Mouse (Mus musculus): ENCODE results near the gene Asic2. TPM values are rescaled to one million over a fixed set of nuclear protein-coding genes. Genes with fewer than 3 reads are reported as not detected.
A peak's percentile ranks its signal among the peaks of the same experiment; 100 is the strongest.

Gene Asic2
- polyA plus RNA-seq, 1 experiment = 0.08 TPM

DNA sequence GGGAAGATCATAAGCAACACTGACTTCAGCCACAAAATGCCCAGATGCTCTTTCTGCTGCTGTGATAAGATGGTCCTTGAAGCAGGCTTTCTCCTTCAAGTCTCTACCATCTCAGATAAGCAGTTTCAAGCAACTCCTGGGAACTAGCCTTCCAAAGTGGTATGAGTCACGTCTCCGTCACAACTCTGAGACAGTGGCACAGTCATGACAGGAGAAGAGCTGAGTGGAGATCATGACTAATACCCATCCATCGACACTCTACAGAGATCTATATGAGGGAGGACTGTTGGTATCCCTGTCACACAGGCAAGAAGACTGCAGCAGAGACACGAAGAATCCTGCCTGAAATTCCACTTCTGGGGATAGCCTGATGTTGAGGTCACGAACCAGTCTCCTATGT lies 1049.9 kb downstream of the Asic2 start:
- DNase-seq = no peak
- TF ChIP-seq CTCF (IDR thresholded peaks at IDR 0.05; ENCODE audit: borderline replicate concordance, control insufficient read depth, extremely low read depth, insufficient read depth, low read length, poor library complexity) = no peak
- TF ChIP-seq POLR2A (IDR thresholded peaks at IDR 0.05; ENCODE audit: control insufficient read depth, extremely low read depth, insufficient read depth, low read length, poor library complexity) = no peak
- WGBS = 90% methylated on average over 5 of the region's 5 CpGs
- no peak overlapping the region for H3K27ac ChIP-seq (ENCODE audit: control insufficient read depth, insufficient read depth, low read length)
- no peaks in the 10 kb centered on the region for H3K27me3 ChIP-seq (ENCODE audit: control insufficient read depth, insufficient read depth, low read length)
- H3K4me1 ChIP-seq (replicated peaks; ENCODE audit: control insufficient read depth, insufficient read depth, low read length) = no peaks in the 10 kb centered on the region
- H3K4me3 ChIP-seq (ENCODE audit: control insufficient read depth, insufficient read depth, low read length) = no peak overlapping the region
- no peaks in the 10 kb centered on the region for H3K36me3 ChIP-seq (ENCODE audit: control insufficient read depth, insufficient read depth, low read length)

- no peak for DNase-seq
- TF ChIP-seq CTCF (IDR thresholded peaks at IDR 0.05; ENCODE audit: borderline replicate concordance, control insufficient read depth, extremely low read depth, insufficient read depth, low read length, poor library complexity) (no peak), POLR2A (IDR thresholded peaks at IDR 0.05; ENCODE audit: control insufficient read depth, extremely low read depth, insufficient read depth, low read length, poor library complexity) (no peak)
- Histone ChIP-seq H3K4me3 (ENCODE audit: control insufficient read depth, insufficient read depth, low read length) (no peak overlapping the region), H3K4me1 (replicated peaks; ENCODE audit: control insufficient read depth, insufficient read depth, low read length) (no peaks in the 10 kb centered on the region), H3K27me3 (ENCODE audit: control insufficient read depth, insufficient read depth, low read length) (no peaks in the 10 kb centered on the region), H3K27ac (ENCODE audit: control insufficient read depth, insufficient read depth, low read length) (no peak overlapping the region), H3K36me3 (ENCODE audit: control insufficient read depth, insufficient read depth, low read length) (no peaks in the 10 kb centered on the region)
These were observed 1050.6 kb downstream of the Asic2 start for GRCm38 (mm10) chr11:80917688-80918087.

- no peak overlapping the region for H3K27ac ChIP-seq (ENCODE audit: control insufficient read depth, insufficient read depth, low read length)
- no peaks in the 10 kb centered on the region for H3K4me1 ChIP-seq (replicated peaks; ENCODE audit: control insufficient read depth, insufficient read depth, low read length)
- no peak overlapping the region for H3K4me3 ChIP-seq (ENCODE audit: control insufficient read depth, insufficient read depth, low read length)
- TF ChIP-seq POLR2A (IDR thresholded peaks at IDR 0.05; ENCODE audit: control insufficient read depth, extremely low read depth, insufficient read depth, low read length, poor library complexity) (no peak), CTCF (IDR thresholded peaks at IDR 0.05; ENCODE audit: borderline replicate concordance, control insufficient read depth, extremely low read depth, insufficient read depth, low read length, poor library complexity) (no peak)
- H3K27me3 ChIP-seq (ENCODE audit: control insufficient read depth, insufficient read depth, low read length) = no peaks in the 10 kb centered on the region
- DNase-seq = no peak
- no peaks in the 10 kb centered on the region for H3K36me3 ChIP-seq (ENCODE audit: control insufficient read depth, insufficient read depth, low read length)
- 46% methylated on average over 4 of the region's 4 CpGs for WGBS
These were observed 1054.7 kb downstream of the Asic2 start for GRCm38 (mm10) chr11:80913408-80914024.

- H3K36me3 ChIP-seq (ENCODE audit: control insufficient read depth, insufficient read depth, low read length) = no peaks in the 10 kb centered on the region
- H3K27me3 ChIP-seq (ENCODE audit: control insufficient read depth, insufficient read depth, low read length) = no peaks in the 10 kb centered on the region
- H3K4me1 ChIP-seq (replicated peaks; ENCODE audit: control insufficient read depth, insufficient read depth, low read length) = no peaks in the 10 kb centered on the region
- no peak for TF ChIP-seq CTCF (IDR thresholded peaks at IDR 0.05; ENCODE audit: borderline replicate concordance, control insufficient read depth, extremely low read depth, insufficient read depth, low read length, poor library complexity)
- no peak for TF ChIP-seq POLR2A (IDR thresholded peaks at IDR 0.05; ENCODE audit: control insufficient read depth, extremely low read depth, insufficient read depth, low read length, poor library complexity)
- no peak overlapping the region for H3K27ac ChIP-seq (ENCODE audit: control insufficient read depth, insufficient read depth, low read length)
- H3K4me3 ChIP-seq (ENCODE audit: control insufficient read depth, insufficient read depth, low read length) = no peak overlapping the region
- 85% methylated on average over 5 of the region's 5 CpGs for WGBS
- DNase-seq = no peak
These were observed 1055.5 kb downstream of the Asic2 start for GRCm38 (mm10) chr11:80912721-80913120.

GRCm38 (mm10) chr11:80907820-80908219 lies 1060.4 kb downstream of the Asic2 start:
- Histone ChIP-seq H3K4me1 (replicated peaks; ENCODE audit: control insufficient read depth, insufficient read depth, low read length) (no peaks in the 10 kb centered on the region), H3K36me3 (ENCODE audit: control insufficient read depth, insufficient read depth, low read length) (no peaks in the 10 kb centered on the region), H3K27me3 (ENCODE audit: control insufficient read depth, insufficient read depth, low read length) (no peaks in the 10 kb centered on the region), H3K4me3 (ENCODE audit: control insufficient read depth, insufficient read depth, low read length) (no peak overlapping the region), H3K27ac (ENCODE audit: control insufficient read depth, insufficient read depth, low read length) (no peak overlapping the region)
- no peak for TF ChIP-seq CTCF (IDR thresholded peaks at IDR 0.05; ENCODE audit: borderline replicate concordance, control insufficient read depth, extremely low read depth, insufficient read depth, low read length, poor library complexity)
- WGBS = 87% methylated on average over 6 of the region's 6 CpGs
- no peak for DNase-seq

DNA sequence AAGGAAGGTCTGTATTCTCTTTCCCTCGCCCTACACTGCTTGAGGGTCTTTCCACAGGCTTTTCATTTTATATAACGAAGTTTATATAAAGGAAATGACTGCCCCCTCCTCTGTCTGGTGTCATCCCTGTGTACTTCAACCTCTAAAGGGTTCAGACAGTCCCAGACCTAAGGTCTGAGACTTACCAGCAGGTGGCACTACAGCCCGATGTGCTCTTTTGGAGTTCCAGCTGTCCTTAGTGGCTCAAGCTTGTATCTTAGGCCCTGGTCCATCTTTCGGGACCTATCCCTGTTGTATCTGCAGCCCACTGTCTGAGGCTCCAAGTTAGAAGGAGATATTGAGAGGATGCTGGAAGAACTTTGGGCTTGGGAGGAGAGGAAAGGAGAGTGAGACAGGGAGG lies 1061.8 kb downstream of the Asic2 start:
- Histone ChIP-seq H3K4me1 (replicated peaks; ENCODE audit: control insufficient read depth, insufficient read depth, low read length) (no peaks in the 10 kb centered on the region), H3K36me3 (ENCODE audit: control insufficient read depth, insufficient read depth, low read length) (no peaks in the 10 kb centered on the region), H3K27ac (ENCODE audit: control insufficient read depth, insufficient read depth, low read length) (no peak overlapping the region), H3K27me3 (ENCODE audit: control insufficient read depth, insufficient read depth, low read length) (no peaks in the 10 kb centered on the region), H3K4me3 (ENCODE audit: control insufficient read depth, insufficient read depth, low read length) (no peak overlapping the region)
- 37% methylated on average over 4 of the region's 4 CpGs for WGBS
- TF ChIP-seq POLR2A (IDR thresholded peaks at IDR 0.05; ENCODE audit: control insufficient read depth, extremely low read depth, insufficient read depth, low read length, poor library complexity) (no peak), CTCF (IDR thresholded peaks at IDR 0.05; ENCODE audit: borderline replicate concordance, control insufficient read depth, extremely low read depth, insufficient read depth, low read length, poor library complexity) (no peak)
- DNase-seq = peak; percentile 12

- 97% methylated on average over 2 of the region's 2 CpGs for WGBS
- no peak for DNase-seq
- no peaks in the 10 kb centered on the region for H3K36me3 ChIP-seq (ENCODE audit: control insufficient read depth, insufficient read depth, low read length)
- H3K27me3 ChIP-seq (ENCODE audit: control insufficient read depth, insufficient read depth, low read length) = no peaks in the 10 kb centered on the region
- no peak overlapping the region for H3K27ac ChIP-seq (ENCODE audit: control insufficient read depth, insufficient read depth, low read length)
- no peaks in the 10 kb centered on the region for H3K4me1 ChIP-seq (replicated peaks; ENCODE audit: control insufficient read depth, insufficient read depth, low read length)
- no peak overlapping the region for H3K4me3 ChIP-seq (ENCODE audit: control insufficient read depth, insufficient read depth, low read length)
- TF ChIP-seq POLR2A (IDR thresholded peaks at IDR 0.05; ENCODE audit: control insufficient read depth, extremely low read depth, insufficient read depth, low read length, poor library complexity) (no peak), CTCF (IDR thresholded peaks at IDR 0.05; ENCODE audit: borderline replicate concordance, control insufficient read depth, extremely low read depth, insufficient read depth, low read length, poor library complexity) (no peak)
These were observed 1063.7 kb downstream of the Asic2 start for GRCm38 (mm10) chr11:80904559-80904958.
